Mouse (Mus musculus): ENCODE results near the gene Defb23.

Gene Defb23

GRCm38 (mm10) chr2:152464570-152465150, at the start of gene Defb23:
Defb23 (minus strand) TSS chr2:152464620.
- ATAC-seq (ENCODE audit: low TSS enrichment): no peak

GRCm38 (mm10) chr2:152511592-152511991, 47.2 kb upstream of the Defb23 start, which contains the start of gene Defb26:
Defb26 (minus strand) TSS chr2:152511692.
- ATAC-seq (ENCODE audit: low TSS enrichment): no peak

GRCm38 (mm10) chr2:152503950-152504349, 39.5 kb upstream of the Defb23 start:
- ATAC-seq (ENCODE audit: low TSS enrichment): no peak

GRCm38 (mm10) chr2:152500863-152501229, 36.4 kb upstream of the Defb23 start:
- no peak for ATAC-seq (ENCODE audit: low TSS enrichment)

- no peak for ATAC-seq (ENCODE audit: low TSS enrichment)
Measured at GRCm38 (mm10) chr2:152500204-152500862, 35.9 kb upstream of the Defb23 start.

- no peak for ATAC-seq (ENCODE audit: low TSS enrichment)
Measured at GRCm38 (mm10) chr2:152498020-152498419, 33.6 kb upstream of the Defb23 start.

GRCm38 (mm10) chr2:152493151-152493550, 28.7 kb upstream of the Defb23 start:
- no peak for ATAC-seq (ENCODE audit: low TSS enrichment)

GRCm38 (mm10) chr2:152490038-152490437, 25.6 kb upstream of the Defb23 start, which contains the start of gene Defb22:
Defb22 (minus strand) TSS chr2:152490138.
- no peak for ATAC-seq (ENCODE audit: low TSS enrichment)

- no peak for ATAC-seq (ENCODE audit: low TSS enrichment)
Measured at GRCm38 (mm10) chr2:152487024-152487423, 22.6 kb upstream of the Defb23 start.

- no peak for ATAC-seq (ENCODE audit: low TSS enrichment)
Measured at GRCm38 (mm10) chr2:152481726-152482125, 17.3 kb upstream of the Defb23 start.

- ATAC-seq (ENCODE audit: low TSS enrichment): no peak
Measured at GRCm38 (mm10) chr2:152480881-152481280, 16.5 kb upstream of the Defb23 start.

GRCm38 (mm10) chr2:152476763-152477162, 12.3 kb upstream of the Defb23 start, which contains the start of gene Defb20:
Defb20 (plus strand) TSS chr2:152477063.
- no peak for ATAC-seq (ENCODE audit: low TSS enrichment)

GRCm38 (mm10) chr2:152472434-152472833, 8.0 kb upstream of the Defb23 start:
- peak; percentile 38; the same call in 1 of the 2 replicates for ATAC-seq (ENCODE audit: low TSS enrichment)

GRCm38 (mm10) chr2:152470973-152471372, 6.6 kb upstream of the Defb23 start:
- no peak; the same call in 1 of the 2 replicates for ATAC-seq (ENCODE audit: low TSS enrichment)

- ATAC-seq (ENCODE audit: low TSS enrichment): no peak
Measured at GRCm38 (mm10) chr2:152459241-152459640, 5.2 kb downstream of the Defb23 start.

GRCm38 (mm10) chr2:152452101-152452781, 12.2 kb downstream of the Defb23 start:
- ATAC-seq (ENCODE audit: low TSS enrichment): no peak

GRCm38 (mm10) chr2:152450241-152450640, 14.2 kb downstream of the Defb23 start:
- peak; percentile 82 for ATAC-seq (ENCODE audit: low TSS enrichment)

GRCm38 (mm10) chr2:152447461-152447860, 17.0 kb downstream of the Defb23 start:
- ATAC-seq (ENCODE audit: low TSS enrichment): no peak

- ATAC-seq (ENCODE audit: low TSS enrichment): no peak
Measured at GRCm38 (mm10) chr2:152446642-152447041, 17.8 kb downstream of the Defb23 start.

- ATAC-seq (ENCODE audit: low TSS enrichment): no peak
Measured at GRCm38 (mm10) chr2:152443281-152443680, 21.1 kb downstream of the Defb23 start.

- no peak for ATAC-seq (ENCODE audit: low TSS enrichment)
Measured at GRCm38 (mm10) chr2:152442322-152442721, 22.1 kb downstream of the Defb23 start.

GRCm38 (mm10) chr2:152439833-152440232, 24.6 kb downstream of the Defb23 start:
- no peak for ATAC-seq (ENCODE audit: low TSS enrichment)

GRCm38 (mm10) chr2:152438963-152439362, 25.5 kb downstream of the Defb23 start:
- no peak for ATAC-seq (ENCODE audit: low TSS enrichment)

Measured in frontal cortex, adult (tissue).